Mouse (Mus musculus) liver, embryonic 12.5 days (tissue): ENCODE measurements around the gene Rbfox1. TPM values are rescaled to one million over a fixed set of nuclear protein-coding genes. Genes with fewer than 3 reads are reported as not detected.

Experiments used
- ATAC-seq: fragments of 200-750 bp; cut with Nextera tagmentation; 2 replicates; pipeline ENCODE4 v1.8.0; 2017; ENCODE audit warnings: moderate number of reproducible peaks, mild to moderate bottlenecking, moderate library complexity
- H3K27ac ChIP-seq: fragments of 300-500 bp; sonication (generic); 2 replicates; pipeline ENCODE4 v1.5.1; 2016; ENCODE audit warnings: mild to moderate bottlenecking
- H3K27me3 ChIP-seq: fragments of 300-500 bp; sonication (generic); replicated peaks from 2 replicates; pipeline ENCODE4 v1.6.1; 2016; ENCODE audit warnings: mild to moderate bottlenecking, moderate library complexity
- H3K36me3 ChIP-seq: fragments of 300-500 bp; sonication (generic); 2 replicates; pipeline ENCODE4 v1.6.1; 2016; ENCODE audit warnings: mild to moderate bottlenecking, moderate library complexity
- H3K4me1 ChIP-seq: fragments of 300-500 bp; sonication (generic); 2 replicates; pipeline ENCODE4 v1.6.1; 2016
- H3K4me2 ChIP-seq: fragments of 300-500 bp; sonication (generic); 2 replicates; pipeline ENCODE4 v1.6.1; 2016; ENCODE audit warnings: mild to moderate bottlenecking, moderate library complexity
- H3K4me3 ChIP-seq: fragments of 300-500 bp; sonication (generic); 2 replicates; pipeline ENCODE4 v1.5.1; 2016; ENCODE audit warnings: mild to moderate bottlenecking, moderate library complexity
- H3K9ac ChIP-seq: fragments of 300-500 bp; sonication (generic); 2 replicates; pipeline ENCODE4 v1.6.1; 2016; ENCODE audit warnings: mild to moderate bottlenecking, moderate library complexity
- H3K9me3 ChIP-seq: fragments of 300-500 bp; sonication (generic); replicated peaks from 2 replicates; pipeline ENCODE4 v1.6.1; 2016; ENCODE audit warnings: mild to moderate bottlenecking, moderate library complexity
- WGBS: fragments of 180-500 bp; shearing (Covaris S2); methylation state at CpG from one replicate; pipeline ENCODE4 v1.1.7; 2016; ENCODE audit not compliant: insufficient replicate concordance; 5-methylcytosine and 5-hydroxymethylcytosine counted together
- polyA plus RNA-seq: library from polyadenylated mRNA; unstranded; fragments of >200 nt; fragmentation: Nextera tagmentation; extraction: Ambion mirVana; gene quantifications from 2 replicates; pipeline ENCODE4 v1.2.1, GENCODE M21; 2016

Gene Rbfox1
- polyA plus RNA-seq, 1 experiment from 2014 or later: 0.21 TPM

GRCm38 (mm10) chr16:7302416-7302815, 1417.3 kb downstream of the Rbfox1 start:
- Histone ChIP-seq H3K27ac (no peak overlapping the region), H3K36me3 (no peaks in the 10 kb centered on the region), H3K27me3 (no peaks in the 10 kb centered on the region), H3K9me3 (no peaks in the 10 kb centered on the region), H3K4me2 (no peak overlapping the region), H3K9ac (no peak overlapping the region), H3K4me3 (no peak overlapping the region), H3K4me1 (no peaks in the 10 kb centered on the region)
- ATAC-seq: no peak
- WGBS: 55% methylated on average over 3 of the region's 3 CpGs

- Histone ChIP-seq H3K36me3 (no peaks in the 10 kb centered on the region), H3K9me3 (no peaks in the 10 kb centered on the region), H3K4me3 (no peak overlapping the region), H3K4me1 (no peaks in the 10 kb centered on the region), H3K9ac (no peak overlapping the region), H3K27me3 (no peaks in the 10 kb centered on the region), H3K27ac (no peak overlapping the region), H3K4me2 (no peak overlapping the region)
- no peak for ATAC-seq
- WGBS: 58% methylated on average over 3 of the region's 3 CpGs
Observed at GRCm38 (mm10) chr16:7329196-7329595, 1444.0 kb downstream of the Rbfox1 start.

DNA sequence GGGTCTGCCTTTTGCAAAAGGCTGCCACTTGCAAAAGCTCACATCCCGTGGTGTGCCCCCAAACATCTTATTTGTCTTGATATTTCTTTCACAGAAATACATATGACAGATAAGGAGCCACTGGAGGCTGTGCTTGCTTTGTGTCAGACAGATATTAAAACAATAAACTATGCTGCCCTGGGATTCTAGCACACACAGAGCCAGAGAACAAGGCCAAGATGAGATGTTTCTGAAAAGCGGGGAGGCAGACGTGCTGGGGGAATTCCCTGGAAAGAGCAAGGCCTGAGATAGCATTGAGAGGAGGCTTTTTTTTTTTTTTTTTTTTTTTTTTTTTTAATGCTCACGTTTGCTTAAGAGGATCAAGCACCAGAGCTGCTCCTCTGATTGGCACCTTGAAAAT, 1456.0 kb downstream of the Rbfox1 start:
- no peaks in the 10 kb centered on the region for H3K36me3 ChIP-seq
- H3K27ac ChIP-seq: no peak overlapping the region
- no peaks in the 10 kb centered on the region for H3K27me3 ChIP-seq
- no peak overlapping the region for H3K4me3 ChIP-seq
- H3K9me3 ChIP-seq: no peaks in the 10 kb centered on the region
- ATAC-seq: no peak
- H3K9ac ChIP-seq: no peak overlapping the region
- H3K4me1 ChIP-seq: no peaks in the 10 kb centered on the region
- H3K4me2 ChIP-seq: no peak overlapping the region
- WGBS: 37% methylated on average over 4 of the region's 4 CpGs

DNA sequence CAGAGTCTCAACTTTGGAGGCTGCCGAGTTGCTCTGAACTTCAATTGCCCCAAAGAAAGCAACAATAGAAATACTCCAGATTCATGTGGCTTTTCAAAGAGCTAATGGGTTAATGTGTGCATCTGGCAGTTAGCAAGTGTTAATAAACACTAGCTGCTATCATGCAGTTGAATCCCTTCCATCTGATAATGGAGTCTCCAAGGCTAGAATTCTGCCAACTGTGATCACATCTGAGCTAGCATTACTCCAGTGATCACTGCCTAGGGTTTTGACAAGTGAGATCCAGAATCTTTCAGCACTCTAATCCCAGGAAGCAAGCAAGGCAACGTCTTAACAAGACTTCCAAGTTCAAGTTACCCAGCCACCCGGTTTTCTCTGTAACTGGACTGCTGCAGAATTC, 1460.1 kb downstream of the Rbfox1 start:
- Histone ChIP-seq H3K9me3 (no peaks in the 10 kb centered on the region), H3K9ac (no peak overlapping the region), H3K27ac (no peak overlapping the region), H3K4me3 (no peak overlapping the region), H3K27me3 (no peaks in the 10 kb centered on the region), H3K36me3 (no peaks in the 10 kb centered on the region), H3K4me2 (no peak overlapping the region), H3K4me1 (no peaks in the 10 kb centered on the region)
- no peak for ATAC-seq
- 56% methylated on average over 3 of the region's 3 CpGs for WGBS

DNA sequence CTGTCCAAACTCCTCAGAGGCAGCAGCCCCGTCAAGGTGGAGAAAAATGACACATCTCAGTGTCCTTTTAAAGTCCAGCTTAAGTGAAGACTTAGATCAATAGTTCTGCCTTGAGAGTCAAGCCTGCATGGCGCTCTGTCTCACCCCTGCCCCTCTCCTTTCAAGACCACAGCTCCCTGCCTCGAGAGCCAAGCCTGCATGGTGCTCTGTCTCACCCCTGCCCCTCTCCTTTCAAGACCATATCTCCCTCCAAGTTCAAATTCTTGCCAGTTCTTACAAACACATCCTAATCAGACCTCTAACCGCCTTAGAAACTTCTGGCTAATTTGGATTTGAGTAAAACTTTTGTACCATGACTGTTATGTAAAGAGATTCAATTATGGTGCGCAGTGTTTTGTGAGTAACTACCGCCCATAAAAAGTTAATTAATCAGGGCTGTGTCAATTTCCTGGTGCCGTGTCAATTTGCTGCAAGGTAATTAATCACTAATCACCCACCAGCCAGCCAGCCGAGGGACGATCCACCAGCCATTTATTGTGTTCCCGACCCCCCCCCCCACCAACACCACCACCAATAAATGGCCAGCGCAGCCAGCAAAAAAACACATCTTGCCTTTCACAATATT, 1461.0 kb downstream of the Rbfox1 start:
- Histone ChIP-seq H3K27me3 (no peaks in the 10 kb centered on the region), H3K4me2 (no peak overlapping the region)
- 63% methylated on average over 11 of the region's 11 CpGs for WGBS

GRCm38 (mm10) chr16:7347522-7348165, 1462.5 kb downstream of the Rbfox1 start:
- no peaks in the 10 kb centered on the region for H3K27me3 ChIP-seq
- no peak overlapping the region for H3K4me3 ChIP-seq
- H3K27ac ChIP-seq: no peak overlapping the region
- no peak overlapping the region for H3K4me2 ChIP-seq
- no peak overlapping the region for H3K9ac ChIP-seq
- WGBS: 55% methylated on average over 7 of the region's 7 CpGs
- H3K36me3 ChIP-seq: no peaks in the 10 kb centered on the region
- H3K9me3 ChIP-seq: no peaks in the 10 kb centered on the region
- H3K4me1 ChIP-seq: no peaks in the 10 kb centered on the region
- no peak for ATAC-seq

More for the DNA sequence above, 1461.0 kb downstream of the Rbfox1 start:
- no peak for ATAC-seq
- Histone ChIP-seq H3K27ac (no peak overlapping the region), H3K4me3 (no peak overlapping the region), H3K4me1 (no peaks in the 10 kb centered on the region), H3K9ac (no peak overlapping the region), H3K36me3 (no peaks in the 10 kb centered on the region), H3K9me3 (no peaks in the 10 kb centered on the region)

- ATAC-seq: no peak
- H3K4me2 ChIP-seq: no peak overlapping the region
- no peak overlapping the region for H3K4me3 ChIP-seq
- H3K27me3 ChIP-seq: no peaks in the 10 kb centered on the region
- no peak overlapping the region for H3K27ac ChIP-seq
- no peaks in the 10 kb centered on the region for H3K9me3 ChIP-seq
- no peaks in the 10 kb centered on the region for H3K4me1 ChIP-seq
- no peaks in the 10 kb centered on the region for H3K36me3 ChIP-seq
- 61% methylated on average over 16 of the region's 16 CpGs for WGBS
- no peak overlapping the region for H3K9ac ChIP-seq
Observed at GRCm38 (mm10) chr16:7352808-7353207, 1467.7 kb downstream of the Rbfox1 start.

DNA sequence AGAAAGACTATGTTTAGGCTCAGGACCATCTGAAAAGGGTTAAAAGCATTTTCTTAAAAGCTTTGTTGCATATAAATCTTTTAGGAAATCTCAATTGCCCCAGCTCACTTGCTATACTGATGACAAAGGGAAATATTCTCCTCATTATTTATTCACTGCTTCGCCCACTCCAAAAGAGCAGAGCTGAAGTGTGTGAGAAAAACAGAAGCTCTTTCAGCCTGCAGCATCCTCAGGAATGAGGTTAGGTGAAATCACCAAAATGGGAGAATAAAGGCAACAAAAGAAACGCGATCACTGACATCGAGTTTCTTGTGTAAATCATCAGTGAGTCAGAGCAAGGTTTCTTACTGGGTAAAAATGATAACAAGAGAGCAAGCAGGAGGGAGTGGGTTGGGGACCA, 1469.0 kb downstream of the Rbfox1 start:
- H3K4me2 ChIP-seq: no peak overlapping the region

GRCm38 (mm10) chr16:7359043-7359442, 1473.9 kb downstream of the Rbfox1 start:
- no peak for ATAC-seq
- Histone ChIP-seq H3K4me3 (no peak overlapping the region), H3K9me3 (no peaks in the 10 kb centered on the region), H3K36me3 (no peaks in the 10 kb centered on the region), H3K4me1 (no peaks in the 10 kb centered on the region), H3K9ac (no peak overlapping the region), H3K27ac (no peak overlapping the region), H3K27me3 (no peaks in the 10 kb centered on the region), H3K4me2 (no peak overlapping the region)
- WGBS: 66% methylated on average over 5 of the region's 5 CpGs

More for the DNA sequence above, 1469.0 kb downstream of the Rbfox1 start:
- H3K27me3 ChIP-seq: no peaks in the 10 kb centered on the region
- no peaks in the 10 kb centered on the region for H3K36me3 ChIP-seq
- 67% methylated on average over 4 of the region's 4 CpGs for WGBS
- no peaks in the 10 kb centered on the region for H3K9me3 ChIP-seq
- H3K27ac ChIP-seq: no peak overlapping the region
- no peaks in the 10 kb centered on the region for H3K4me1 ChIP-seq
- no peak overlapping the region for H3K4me3 ChIP-seq
- H3K9ac ChIP-seq: no peak overlapping the region
- no peak for ATAC-seq

DNA sequence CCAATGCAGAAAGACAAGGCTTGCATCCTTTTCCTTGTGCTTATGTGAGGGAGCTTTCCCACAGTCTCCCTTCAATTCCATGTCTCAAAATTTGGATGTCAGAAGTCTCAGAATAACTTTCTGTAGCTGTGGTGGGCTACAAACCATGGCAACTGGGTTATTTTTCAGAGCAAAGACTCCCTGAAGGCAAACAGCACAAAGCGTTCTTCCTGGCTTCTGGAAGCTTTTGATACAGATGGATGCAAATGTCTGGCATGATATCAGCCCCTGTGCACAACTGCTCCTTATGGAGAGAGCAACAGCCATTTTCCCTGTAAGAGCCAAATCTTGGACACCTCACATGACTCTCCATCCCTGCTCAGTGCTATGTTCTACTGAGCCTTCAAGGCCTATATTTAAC, 1475.6 kb downstream of the Rbfox1 start:
- ATAC-seq: no peak

DNA sequence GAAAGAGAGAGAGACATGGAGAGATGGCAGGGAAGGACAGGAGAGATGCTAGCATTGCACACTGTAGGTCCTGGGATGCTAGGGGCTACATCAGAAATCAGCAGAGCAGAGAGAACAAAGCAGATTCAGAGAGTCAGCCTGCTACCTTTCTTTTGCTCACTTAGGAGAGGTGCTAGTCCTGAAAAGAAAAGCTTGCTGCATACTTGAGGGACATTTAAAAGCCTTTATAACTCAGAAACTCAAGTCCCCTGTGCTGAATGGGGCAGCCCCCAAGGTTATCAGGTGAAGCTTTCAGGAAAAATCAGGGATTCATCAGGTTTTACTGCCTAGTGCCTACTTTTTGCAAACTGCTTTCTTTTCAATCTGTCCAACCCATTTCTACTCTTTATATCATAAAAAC, 1480.7 kb downstream of the Rbfox1 start:
- no peaks in the 10 kb centered on the region for H3K4me1 ChIP-seq
- no peak overlapping the region for H3K27ac ChIP-seq
- H3K4me2 ChIP-seq: no peak overlapping the region
- ATAC-seq: no peak
- no peaks in the 10 kb centered on the region for H3K9me3 ChIP-seq
- no peaks in the 10 kb centered on the region for H3K36me3 ChIP-seq
- no peak overlapping the region for H3K9ac ChIP-seq
- H3K27me3 ChIP-seq: no peaks in the 10 kb centered on the region
- no peak overlapping the region for H3K4me3 ChIP-seq

More for the DNA sequence above, 1475.6 kb downstream of the Rbfox1 start:
- 70% methylated on average over 1 of the region's 1 CpGs for WGBS
- Histone ChIP-seq H3K27ac (no peak overlapping the region), H3K4me1 (no peaks in the 10 kb centered on the region), H3K27me3 (no peaks in the 10 kb centered on the region), H3K4me3 (no peak overlapping the region), H3K9ac (no peak overlapping the region), H3K9me3 (no peaks in the 10 kb centered on the region), H3K36me3 (no peaks in the 10 kb centered on the region), H3K4me2 (no peak overlapping the region)

DNA sequence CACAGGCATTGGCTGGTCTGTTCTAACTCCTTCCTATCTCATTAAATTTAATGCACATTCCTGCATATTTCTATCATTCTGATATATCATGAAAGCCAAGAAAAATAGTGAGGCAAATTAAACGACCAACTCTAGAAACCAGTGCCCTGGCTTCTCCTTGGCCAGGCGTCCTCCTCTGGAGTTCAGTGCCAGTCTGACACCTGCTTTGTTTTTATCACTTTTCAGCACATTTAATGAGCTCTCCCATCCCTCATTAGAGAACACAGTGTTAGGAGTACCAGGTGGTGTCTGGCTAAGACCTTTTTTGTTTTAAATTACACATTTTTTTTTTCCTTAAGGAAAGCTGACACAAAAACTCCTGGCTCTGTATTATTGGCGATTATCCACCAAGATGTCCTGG, 1489.0 kb downstream of the Rbfox1 start:
- Histone ChIP-seq H3K9me3 (no peaks in the 10 kb centered on the region), H3K9ac (no peak overlapping the region), H3K4me2 (no peak overlapping the region), H3K4me1 (no peaks in the 10 kb centered on the region), H3K27ac (no peak overlapping the region), H3K4me3 (no peak overlapping the region), H3K36me3 (no peaks in the 10 kb centered on the region), H3K27me3 (no peaks in the 10 kb centered on the region)
- ATAC-seq: no peak
- 58% methylated on average over 3 of the region's 3 CpGs for WGBS

GRCm38 (mm10) chr16:7374674-7375073, 1489.5 kb downstream of the Rbfox1 start:
- Histone ChIP-seq H3K9me3 (no peaks in the 10 kb centered on the region), H3K36me3 (no peaks in the 10 kb centered on the region), H3K27ac (no peak overlapping the region), H3K4me3 (no peak overlapping the region), H3K4me1 (no peaks in the 10 kb centered on the region), H3K9ac (no peak overlapping the region), H3K27me3 (no peaks in the 10 kb centered on the region), H3K4me2 (no peak overlapping the region)
- no peak for ATAC-seq
- WGBS: 58% methylated on average over 2 of the region's 2 CpGs
